Mouse (Mus musculus) spleen, postnatal 4 days (tissue): ENCODE measurements around the gene Gm498.

Source experiments
- DNase-seq, 2 experiments: peaks; one replicate each; pipeline ENCODE4 v3.0.0; 2022; ENCODE audit warnings: low spot score in 2 of 2

Gene Gm498

DNA sequence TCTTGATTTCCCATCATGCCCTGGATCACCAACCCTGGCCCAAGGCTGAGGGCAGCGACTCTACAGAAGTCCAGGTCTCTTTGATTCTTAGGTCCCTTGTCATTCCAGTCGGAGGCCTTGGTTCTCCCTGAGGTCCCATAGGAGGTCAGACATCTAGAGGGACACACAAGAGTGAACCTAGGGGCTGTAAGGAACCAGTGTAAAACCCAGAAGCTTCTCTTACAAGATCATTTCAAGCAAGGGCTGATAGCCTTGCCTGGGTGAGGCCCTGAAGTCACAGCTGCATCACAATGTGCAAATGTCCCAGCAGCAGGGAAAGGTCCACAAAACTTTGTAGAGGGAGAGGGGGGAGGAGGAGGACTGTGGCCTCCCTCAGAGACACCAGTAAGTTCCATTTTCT, at the start of gene Gm498:
TSS of gene Gm498 (plus strand) at position 301 of the 400 bp plus-strand sequence.
- no peak for DNase-seq

DNA sequence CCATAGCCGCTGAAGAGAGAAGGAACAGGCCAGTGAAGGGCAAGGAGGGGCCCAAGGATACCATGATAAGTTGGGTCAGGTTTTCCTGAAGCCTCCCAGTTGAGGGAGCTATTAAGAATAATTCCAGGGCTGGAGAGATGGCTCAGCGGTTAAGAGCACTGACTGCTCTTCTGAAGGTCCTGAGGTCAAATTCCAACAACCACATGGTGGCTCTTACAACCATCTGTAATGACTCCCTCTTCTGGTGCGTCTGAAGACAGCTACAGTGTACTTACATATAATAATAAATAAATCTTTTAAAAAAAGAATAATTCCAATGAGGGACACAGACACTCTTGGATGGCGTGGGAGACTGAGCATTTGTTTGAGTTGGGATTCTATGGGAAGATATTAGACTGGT, 47.4 kb upstream of the Gm498 start:
- no peak for DNase-seq

DNA sequence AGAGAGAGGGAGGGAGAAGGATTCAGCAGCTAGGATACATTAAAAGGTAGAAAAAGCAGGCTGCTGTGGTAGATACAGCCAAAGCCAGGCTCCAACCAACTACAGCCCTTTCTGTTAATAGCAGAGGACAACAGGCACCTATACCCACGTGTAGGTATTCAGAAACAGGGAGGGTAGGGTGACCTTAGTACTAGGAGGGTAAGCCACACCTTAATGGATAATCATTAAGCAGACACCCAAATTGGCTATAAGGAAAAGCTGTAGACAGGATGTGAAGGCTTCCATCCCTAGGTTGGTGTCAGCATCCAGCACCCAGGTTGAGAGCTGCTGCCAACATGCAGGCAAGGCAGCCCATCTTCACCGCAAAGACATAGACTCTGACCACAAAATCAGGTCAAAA, 45.4 kb upstream of the Gm498 start:
- no peak for DNase-seq

DNA sequence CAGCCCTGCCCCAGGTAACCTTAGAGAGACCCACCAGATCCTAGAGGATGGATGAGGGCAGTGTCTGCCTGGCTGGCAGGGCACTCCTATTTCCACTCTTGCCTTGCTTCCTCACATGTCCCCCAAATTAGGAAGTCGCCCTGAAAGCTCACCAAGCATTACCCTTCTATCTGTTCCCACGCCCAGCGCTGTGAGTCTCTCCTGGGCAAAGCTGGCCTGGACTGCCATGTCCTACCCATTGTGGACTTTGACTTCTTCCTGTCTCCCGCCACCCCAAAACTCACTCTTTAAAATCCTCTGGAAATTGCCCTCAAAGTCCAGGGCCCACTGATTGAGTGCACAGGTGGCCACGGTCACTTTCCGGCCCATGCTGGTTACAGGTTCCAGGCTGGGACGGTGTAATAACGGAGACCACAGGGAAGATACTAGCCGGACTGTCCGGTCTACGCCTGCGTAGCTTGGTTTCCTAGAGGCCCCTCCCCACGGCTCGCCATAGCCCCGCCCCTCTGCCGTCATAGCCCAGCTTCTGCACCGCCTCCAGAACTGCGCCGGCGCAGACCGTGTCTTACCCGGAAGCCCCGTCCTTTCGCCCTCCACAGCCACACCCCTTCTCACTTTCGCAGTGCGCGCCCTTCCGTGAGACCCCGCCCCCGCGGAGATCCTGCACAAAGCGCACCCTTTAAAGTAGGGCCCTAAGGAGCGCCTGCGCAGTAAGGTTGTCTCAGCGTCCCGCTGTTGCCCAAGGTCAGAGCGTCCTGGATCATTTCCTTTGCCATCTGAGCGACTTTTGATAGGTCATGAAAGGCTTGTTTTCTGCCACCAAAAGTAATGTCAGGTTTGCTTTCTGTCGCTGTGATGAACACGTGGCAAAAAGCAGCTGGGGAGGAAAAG, 44.0 kb upstream of the Gm498 start, which contains the start of the genes Nadsyn1 and Dhcr7:
TSS of gene Nadsyn1 (minus strand) at position 475 of the 891 bp plus-strand sequence.
TSS of gene Dhcr7 (plus strand) at position 771 of the 891 bp plus-strand sequence.
- peak; percentile 99 for DNase-seq

GRCm38 (mm10) chr7:143823266-143823605, 43.4 kb upstream of the Gm498 start:
- DNase-seq, result no peak

DNA sequence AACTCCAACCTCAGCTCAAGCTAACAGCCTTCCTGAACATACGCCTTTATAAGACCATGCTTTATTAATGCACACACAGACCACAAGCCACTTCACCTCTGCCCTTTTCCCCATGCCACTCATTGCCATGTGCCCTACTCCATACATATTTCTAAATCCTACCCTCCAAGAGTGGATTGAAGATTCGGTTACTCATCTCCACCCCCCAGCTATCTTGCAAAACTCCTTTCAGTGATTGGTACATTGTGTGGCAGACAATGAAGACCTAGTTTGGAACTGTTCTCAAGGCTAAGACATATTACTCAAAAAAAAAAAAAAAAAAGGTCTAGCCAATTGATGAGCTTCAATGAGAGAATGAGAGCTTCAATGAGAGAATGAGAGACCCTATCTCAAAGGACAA, 39.7 kb upstream of the Gm498 start:
- DNase-seq, result no peak

DNA sequence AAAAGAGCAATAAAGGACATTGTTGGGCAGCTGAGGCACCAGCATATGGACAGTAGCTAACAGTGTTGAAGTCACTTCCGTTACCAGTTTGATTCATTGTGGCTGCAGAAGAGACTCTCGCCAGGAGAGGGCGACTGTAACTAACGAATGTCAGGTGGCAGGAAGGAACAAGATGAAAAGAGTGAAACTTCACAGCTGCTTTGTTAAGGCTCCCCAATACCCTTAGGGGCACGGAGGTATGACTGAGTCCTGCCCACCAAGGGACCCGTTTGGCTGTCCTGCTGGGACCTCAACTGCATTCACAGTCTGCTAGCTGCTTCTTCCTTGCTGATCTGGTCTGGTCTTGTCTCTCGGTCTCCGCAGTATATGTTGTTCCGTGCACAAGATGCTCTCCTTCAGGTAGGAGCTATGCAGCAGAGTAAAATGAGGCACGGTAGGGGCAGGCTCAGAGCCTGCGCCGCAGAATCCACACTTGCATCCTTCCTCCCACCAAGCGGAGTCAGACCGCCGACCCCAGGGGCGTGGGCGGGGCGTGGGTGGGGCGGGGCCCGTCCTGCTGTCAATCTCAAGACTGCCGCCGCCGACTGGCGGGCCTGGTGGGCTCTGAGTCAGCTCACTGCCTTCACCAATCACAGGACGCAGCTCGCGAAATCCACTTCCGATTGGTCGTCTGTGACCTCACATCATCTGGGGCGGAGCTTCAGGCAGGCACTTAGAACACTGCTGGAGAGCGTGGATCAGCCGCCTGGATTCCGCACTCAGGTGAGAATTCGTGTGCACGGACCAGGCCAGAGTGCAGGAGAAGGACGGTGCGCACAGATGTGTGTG, 36.9 kb upstream of the Gm498 start:
- DNase-seq, result peak; percentile 90 to 93

- DNase-seq, result no peak
Observed at GRCm38 (mm10) chr7:143830399-143830798, 36.2 kb upstream of the Gm498 start.

DNA sequence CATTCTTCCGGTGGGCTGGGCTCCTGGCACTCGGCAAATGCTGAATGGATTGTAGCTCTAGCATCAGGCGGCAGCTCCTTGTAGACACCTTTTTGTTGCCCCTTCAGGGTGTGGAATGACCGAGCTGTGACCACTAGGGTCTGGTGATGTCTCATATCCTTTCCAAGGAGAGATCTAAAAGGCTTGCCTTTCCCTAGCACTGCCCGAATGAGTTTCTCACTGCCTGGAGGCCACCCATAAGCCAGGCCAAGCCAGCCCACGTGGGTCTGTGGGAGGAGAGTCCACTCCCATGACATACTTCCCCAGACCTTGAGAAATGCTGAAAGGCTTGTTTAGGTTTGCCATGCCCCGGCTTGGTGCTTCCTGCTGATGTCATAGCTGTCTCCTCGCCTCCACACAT, 34.4 kb upstream of the Gm498 start:
- no peak for DNase-seq

- no peak for DNase-seq
Observed at GRCm38 (mm10) chr7:143832611-143833010, 34.0 kb upstream of the Gm498 start.

DNA sequence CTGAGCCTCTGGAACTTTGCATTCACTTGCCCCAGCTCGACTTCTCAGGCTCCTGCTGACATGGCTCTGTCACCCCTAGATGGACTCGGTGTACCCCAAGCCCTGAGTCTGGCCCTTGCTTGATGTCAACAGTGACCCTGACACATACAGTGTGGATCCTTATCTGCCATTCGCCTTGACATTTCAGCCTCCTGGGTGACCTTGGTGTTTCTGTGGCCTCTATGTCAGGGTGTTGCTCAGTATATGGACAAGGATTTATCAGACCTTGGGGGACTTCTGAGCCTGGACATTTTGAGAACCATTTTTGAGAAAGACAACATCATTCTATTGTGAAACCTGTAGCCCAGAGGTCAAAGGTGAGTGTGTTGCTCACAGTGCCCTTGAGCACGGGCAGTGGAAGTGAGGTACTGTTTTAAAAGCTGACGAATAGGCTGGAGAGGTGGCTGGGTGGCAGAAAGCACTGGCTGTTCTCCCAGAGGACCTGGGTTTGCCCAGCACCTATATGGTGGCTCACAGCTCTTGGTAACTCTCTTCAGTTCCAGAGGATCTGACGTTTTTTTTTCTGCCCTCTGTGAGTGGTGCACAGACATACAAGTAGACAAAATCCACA, 33.0 kb upstream of the Gm498 start:
- no peak for DNase-seq

GRCm38 (mm10) chr7:143834316-143834715, 32.3 kb upstream of the Gm498 start:
- DNase-seq, result no peak

DNA sequence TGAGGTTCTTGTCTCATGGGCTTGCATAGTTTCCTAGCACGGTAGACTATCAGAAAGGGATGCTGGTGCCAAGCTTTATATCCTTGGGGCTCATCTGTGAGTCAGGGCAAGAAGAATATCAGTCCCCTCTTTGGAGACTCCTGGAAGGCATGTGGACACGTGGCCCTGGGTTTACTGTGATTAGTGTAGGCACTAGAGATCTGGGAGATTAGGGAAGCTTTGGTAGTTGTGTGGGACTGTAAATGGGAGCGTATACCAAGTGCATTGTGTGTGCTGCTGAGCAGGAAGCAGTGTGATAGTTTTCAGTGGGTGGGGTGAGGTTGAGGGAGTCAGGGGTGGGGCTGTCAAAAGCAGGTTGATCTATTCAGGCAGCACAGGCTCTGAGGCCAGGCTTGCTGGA, 31.7 kb upstream of the Gm498 start:
- no peak for DNase-seq

DNA sequence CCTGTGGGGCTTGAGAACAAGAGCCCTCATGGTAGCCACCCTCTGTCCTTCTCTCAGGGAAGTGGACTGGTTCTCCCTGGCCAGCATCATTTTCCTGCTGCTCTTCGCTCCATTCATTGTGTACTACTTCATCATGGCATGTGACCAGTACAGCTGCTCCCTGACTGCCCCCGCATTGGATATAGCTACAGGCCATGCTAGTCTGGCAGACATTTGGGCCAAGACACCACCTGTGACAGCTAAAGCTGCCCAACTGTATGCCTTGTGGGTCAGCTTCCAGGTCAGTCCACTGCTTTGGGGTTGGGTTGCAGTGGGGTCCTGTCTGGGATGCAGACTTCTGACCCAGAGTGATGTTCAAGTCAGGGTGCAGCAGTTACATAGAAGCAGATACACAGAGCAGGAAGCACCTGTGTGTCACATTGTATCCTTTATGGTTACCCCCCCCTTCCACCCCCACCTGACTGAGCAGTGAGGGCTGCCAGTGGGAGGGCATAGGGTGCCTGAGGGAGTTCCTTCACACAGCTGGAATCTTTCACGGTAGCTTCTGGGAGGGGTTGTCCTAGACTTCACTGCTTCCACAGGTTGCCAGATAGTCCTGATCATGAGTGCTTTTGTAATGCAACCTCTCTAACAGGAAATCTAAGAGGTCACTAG, 28.8 kb upstream of the Gm498 start:
- no peak for DNase-seq

DNA sequence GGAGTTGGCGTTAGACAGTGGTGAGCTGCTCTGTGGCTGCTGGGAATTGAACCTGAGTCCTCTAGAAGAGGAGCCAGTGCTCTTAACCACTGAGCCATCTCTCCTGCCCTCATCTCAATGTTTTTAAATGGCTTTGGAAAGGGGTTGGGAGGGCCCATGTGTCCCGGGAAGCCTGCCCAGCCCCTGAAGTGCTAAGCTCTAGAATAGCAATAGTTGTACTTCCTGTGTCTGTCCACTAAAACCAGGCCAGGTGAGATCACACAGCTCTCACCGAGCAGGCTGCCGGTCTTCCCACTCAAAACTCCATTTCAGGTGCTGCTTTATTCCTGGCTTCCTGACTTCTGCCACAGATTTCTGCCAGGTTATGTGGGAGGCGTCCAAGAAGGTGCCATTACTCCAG, 26.5 kb upstream of the Gm498 start:
- DNase-seq, result no peak

DNA sequence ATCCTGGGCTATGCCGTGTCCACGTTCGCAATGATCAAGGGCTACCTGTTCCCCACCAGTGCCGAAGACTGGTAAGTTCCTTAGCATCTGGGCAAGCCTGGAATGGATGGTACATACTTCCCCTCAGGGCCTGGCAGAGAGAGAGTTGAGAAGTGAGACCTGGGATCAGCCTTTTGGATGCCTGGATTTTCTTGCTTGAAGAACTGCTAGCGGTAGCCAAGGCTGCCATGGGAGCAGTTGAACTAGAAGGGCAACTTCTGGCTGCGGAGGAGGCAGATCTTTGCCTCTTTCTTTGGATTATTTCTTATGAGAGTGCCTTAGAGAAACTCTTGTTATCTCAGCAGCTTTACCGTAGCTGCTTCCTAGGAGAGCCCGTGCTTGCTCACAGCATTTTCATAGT, 25.3 kb upstream of the Gm498 start:
- DNase-seq, result no peak

GRCm38 (mm10) chr7:143848127-143848767, 18.4 kb upstream of the Gm498 start:
- no peak for DNase-seq

GRCm38 (mm10) chr7:143848768-143849482, 17.7 kb upstream of the Gm498 start:
- DNase-seq, result no peak

GRCm38 (mm10) chr7:143868874-143869273, 2.2 kb downstream of the Gm498 start:
- no peak for DNase-seq

- peak in 1 of 2 experiments; percentile 18 for DNase-seq
Observed at GRCm38 (mm10) chr7:143883717-143884116, 17.1 kb downstream of the Gm498 start.

DNA sequence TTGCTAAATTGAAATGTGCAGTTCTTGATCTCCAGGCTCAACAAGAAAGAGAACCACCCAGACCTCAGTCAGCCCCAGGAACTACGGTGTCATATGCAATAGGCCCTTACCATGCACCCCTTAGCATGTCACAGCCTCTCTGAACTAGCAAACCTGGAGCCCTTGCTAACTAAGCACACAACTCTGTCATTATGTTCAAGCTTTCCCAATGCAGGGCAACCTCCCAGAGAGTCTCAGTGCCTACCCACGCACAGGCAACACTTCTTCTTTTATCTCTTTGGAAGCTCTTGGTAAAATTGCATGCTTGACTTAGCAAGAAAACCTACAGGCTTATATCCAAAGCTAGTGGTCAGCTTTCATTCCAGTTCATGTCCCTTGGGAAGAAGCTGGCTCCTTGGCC, 24.5 kb downstream of the Gm498 start:
- DNase-seq, result no peak
